Mouse (Mus musculus): Measurements from ENCODE around the gene Cd300ld4. TPM values are rescaled to one million over a fixed set of nuclear protein-coding genes. Genes with fewer than 3 reads are reported as not detected.
"Not testable (repeated sequence)": the region's sequence is repeated elsewhere in the genome, so short reads cannot be mapped to it uniquely, and the experiment has no call there.

Cd300ld4 gene
- polyA plus RNA-seq (2011; ENCODE audit: insufficient read length, low read depth, missing spikeins), result not detected in 2 replicates

GRCm38 (mm10) chr11:115026912-115027311, at the start of gene Cd300ld4:
Cd300ld4 (minus strand) TSS chr11:115027012.
- H3K27ac ChIP-seq (ENCODE audit: insufficient read depth, low read length); H3K4me1 ChIP-seq (ENCODE audit: control insufficient read depth, insufficient read depth, low read length); H3K4me3 ChIP-seq (ENCODE audit: insufficient read depth, low read length): not testable (repeated sequence)

GRCm38 (mm10) chr11:115075859-115076258, 49.0 kb upstream of the Cd300ld4 start:
- Histone ChIP-seq H3K4me1 (ENCODE audit: control insufficient read depth, insufficient read depth, low read length) (no peaks in the 10 kb centered on the region), H3K27ac (ENCODE audit: insufficient read depth, low read length) (no peak overlapping the region), H3K4me3 (ENCODE audit: insufficient read depth, low read length) (no peak overlapping the region)
- no peak for TF ChIP-seq CTCF (IDR thresholded peaks at IDR 0.05; ENCODE audit: borderline replicate concordance, insufficient read depth, low read length)
- no peak for TF ChIP-seq POLR2A (IDR thresholded peaks at IDR 0.05; ENCODE audit: low read depth, low read length)

DNA sequence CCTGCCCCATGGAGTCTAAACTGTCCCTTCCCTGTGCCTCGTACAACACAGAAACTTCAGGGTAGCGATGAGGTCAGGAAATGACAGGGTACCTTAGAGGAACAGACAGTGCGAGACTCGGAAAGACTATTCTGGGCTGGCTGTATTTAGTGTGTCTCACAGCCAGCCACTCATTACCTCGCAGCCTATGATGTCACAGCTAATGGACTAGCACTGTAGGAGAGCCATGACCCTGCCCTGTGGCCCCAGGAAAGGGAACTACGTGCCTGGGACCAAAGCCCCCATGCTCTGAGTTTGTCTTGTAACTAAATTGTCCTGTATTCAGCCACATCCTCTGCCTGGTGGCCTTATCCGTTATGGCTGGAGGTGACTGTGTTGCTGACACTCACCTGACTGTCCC, 48.6 kb upstream of the Cd300ld4 start:
- Histone ChIP-seq H3K4me3 (ENCODE audit: insufficient read depth, low read length) (no peak overlapping the region), H3K4me1 (ENCODE audit: control insufficient read depth, insufficient read depth, low read length) (no peaks in the 10 kb centered on the region), H3K27ac (ENCODE audit: insufficient read depth, low read length) (no peak overlapping the region)
- TF ChIP-seq CTCF (IDR thresholded peaks at IDR 0.05; ENCODE audit: borderline replicate concordance, insufficient read depth, low read length) (no peak), POLR2A (IDR thresholded peaks at IDR 0.05; ENCODE audit: low read depth, low read length) (no peak)

DNA sequence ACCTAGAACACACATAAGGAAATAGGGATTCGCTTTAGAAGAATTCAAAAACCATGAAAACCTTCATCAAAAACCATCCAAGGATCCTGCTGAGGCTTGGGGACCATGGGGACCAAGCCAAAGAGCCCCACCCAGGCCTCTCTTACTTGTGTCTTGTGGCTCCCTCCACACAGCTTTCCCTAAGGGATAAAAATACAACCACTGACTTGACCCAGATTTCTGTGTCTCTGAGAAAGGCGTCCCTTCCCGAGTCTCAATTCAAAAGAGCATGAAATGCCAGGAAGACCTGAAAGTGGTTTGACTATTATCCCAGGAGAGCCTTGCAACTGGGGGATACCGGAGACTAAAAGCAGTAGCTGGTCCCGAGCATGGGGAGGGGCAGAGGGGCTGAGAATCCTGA, 46.2 kb upstream of the Cd300ld4 start:
- Histone ChIP-seq H3K4me1 (ENCODE audit: control insufficient read depth, insufficient read depth, low read length) (no peaks in the 10 kb centered on the region), H3K4me3 (ENCODE audit: insufficient read depth, low read length) (no peak overlapping the region), H3K27ac (ENCODE audit: insufficient read depth, low read length) (no peak overlapping the region)
- no peak for TF ChIP-seq POLR2A (IDR thresholded peaks at IDR 0.05; ENCODE audit: low read depth, low read length)
- TF ChIP-seq CTCF (IDR thresholded peaks at IDR 0.05; ENCODE audit: borderline replicate concordance, insufficient read depth, low read length), result no peak

DNA sequence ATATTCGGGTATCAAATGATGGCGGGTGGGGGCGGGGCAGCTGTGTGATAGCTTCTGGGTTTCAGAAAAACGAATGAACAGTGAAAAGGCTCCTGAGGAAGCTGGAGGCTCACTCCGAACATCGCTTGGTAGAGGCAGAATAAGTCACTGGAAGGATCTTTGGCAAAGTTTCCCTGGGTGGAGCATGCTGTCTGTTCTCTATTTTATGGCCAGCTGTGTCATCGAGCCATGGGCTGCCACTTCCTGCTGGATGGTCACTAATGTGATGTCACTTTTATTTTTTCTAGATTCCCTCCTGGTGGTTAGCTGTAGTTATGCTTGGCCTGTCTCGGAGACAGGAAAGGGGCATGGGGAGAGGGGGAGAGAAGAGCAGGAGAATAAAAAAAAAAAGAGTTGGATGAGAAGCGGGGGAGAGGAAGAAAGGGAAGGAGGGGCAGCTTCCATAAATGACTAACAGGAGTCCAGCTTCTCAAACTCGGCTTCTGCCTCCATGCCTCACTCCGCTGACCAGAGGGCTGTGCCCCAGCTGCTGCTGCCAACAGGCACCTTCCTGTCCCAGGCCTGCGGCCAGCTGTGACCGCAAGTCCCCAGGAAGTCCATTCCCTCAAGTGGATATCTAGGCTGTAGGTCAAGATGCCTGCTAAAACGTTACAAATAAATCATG, 45.0 kb upstream of the Cd300ld4 start:
- no peak overlapping the region for H3K4me3 ChIP-seq (ENCODE audit: insufficient read depth, low read length)
- H3K4me1 ChIP-seq (ENCODE audit: control insufficient read depth, insufficient read depth, low read length), result no peaks in the 10 kb centered on the region
- peak overlapping the region; percentile 21 for H3K27ac ChIP-seq (ENCODE audit: insufficient read depth, low read length)
- TF ChIP-seq CTCF (IDR thresholded peaks at IDR 0.05; ENCODE audit: borderline replicate concordance, insufficient read depth, low read length) (no peak), POLR2A (IDR thresholded peaks at IDR 0.05; ENCODE audit: low read depth, low read length) (no peak)

DNA sequence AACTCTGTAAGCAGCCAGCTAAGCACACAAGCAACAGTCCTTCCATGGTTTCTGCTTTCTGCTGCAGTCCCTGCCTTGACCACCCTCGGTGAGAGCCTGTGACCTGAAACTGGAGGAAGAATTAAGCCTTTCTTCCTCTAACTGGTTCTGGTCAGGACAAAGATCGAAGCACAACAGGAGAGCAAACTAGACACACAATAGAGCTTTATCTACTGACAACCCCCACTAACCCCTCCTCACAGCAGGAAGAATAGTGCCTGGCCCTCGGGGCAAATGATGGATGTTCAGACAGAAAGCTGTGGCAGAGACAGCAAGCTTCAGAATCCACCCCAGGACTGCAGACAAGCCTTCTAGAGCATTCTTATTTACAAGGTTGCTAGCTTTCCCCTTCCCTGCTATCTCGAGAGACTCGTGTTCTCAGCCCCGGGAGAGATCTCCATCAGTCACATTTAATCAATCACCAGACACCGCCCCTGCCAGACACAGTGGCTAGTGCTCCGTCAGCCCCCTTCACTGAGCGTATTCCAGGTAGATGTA, 44.3 kb upstream of the Cd300ld4 start:
- Histone ChIP-seq H3K4me1 (ENCODE audit: control insufficient read depth, insufficient read depth, low read length) (no peaks in the 10 kb centered on the region), H3K4me3 (ENCODE audit: insufficient read depth, low read length) (no peak overlapping the region), H3K27ac (ENCODE audit: insufficient read depth, low read length) (0 out of 2 replicates have a peak overlapping the region, but pooled peaks have one; percentile 10)
- no peak for TF ChIP-seq CTCF (IDR thresholded peaks at IDR 0.05; ENCODE audit: borderline replicate concordance, insufficient read depth, low read length)

DNA sequence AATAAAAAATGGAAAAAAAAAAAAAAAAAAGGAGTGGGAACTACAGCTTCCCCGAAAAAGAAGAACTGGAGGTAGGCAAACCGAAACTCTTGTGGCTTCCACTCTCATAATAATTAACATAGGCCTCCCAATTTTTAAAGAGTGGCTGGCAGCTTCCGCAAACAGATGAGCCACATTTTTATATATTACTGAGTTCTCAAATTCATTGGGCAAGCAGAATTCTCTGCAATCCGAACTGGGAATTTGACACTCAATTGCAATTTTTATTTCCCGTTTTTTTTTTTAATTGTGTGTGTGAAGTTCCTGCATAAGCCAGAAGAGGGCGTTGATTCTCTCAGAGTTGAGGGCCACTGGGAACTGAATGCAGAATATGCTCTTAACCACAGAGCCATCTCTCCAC, 40.0 kb upstream of the Cd300ld4 start:
- TF ChIP-seq POLR2A (IDR thresholded peaks at IDR 0.05; ENCODE audit: low read depth, low read length), result no peak
- no peak for TF ChIP-seq CTCF (IDR thresholded peaks at IDR 0.05; ENCODE audit: borderline replicate concordance, insufficient read depth, low read length)
- H3K4me1 ChIP-seq (ENCODE audit: control insufficient read depth, insufficient read depth, low read length), result no peaks in the 10 kb centered on the region
- no peak overlapping the region for H3K4me3 ChIP-seq (ENCODE audit: insufficient read depth, low read length)
- H3K27ac ChIP-seq (ENCODE audit: insufficient read depth, low read length), result no peak overlapping the region

DNA sequence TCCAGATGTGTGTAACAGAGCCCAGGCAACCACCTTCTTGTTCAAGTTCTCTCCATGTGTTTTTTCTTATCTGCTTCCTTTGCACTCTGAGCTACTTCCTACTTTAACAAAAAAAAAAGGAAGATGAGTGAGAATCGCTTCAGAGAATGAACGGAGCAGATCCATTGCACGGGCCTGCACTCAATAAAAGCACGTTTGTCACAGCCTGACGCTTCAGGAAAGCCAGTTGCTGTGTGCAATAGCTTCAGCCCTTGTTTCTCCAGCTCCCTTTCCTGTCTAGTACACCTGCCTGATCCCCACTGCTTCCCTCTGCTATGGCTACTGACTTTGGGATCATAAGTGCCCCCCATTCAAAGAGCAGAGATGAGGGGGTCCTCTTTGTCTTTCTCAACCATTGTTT, 35.3 kb upstream of the Cd300ld4 start, which contains the start of gene Cd300e:
Gene Cd300e (minus strand): TSS at position 101 of the 400 bp plus-strand sequence.
- no peaks in the 10 kb centered on the region for H3K4me1 ChIP-seq (ENCODE audit: control insufficient read depth, insufficient read depth, low read length)
- TF ChIP-seq CTCF (IDR thresholded peaks at IDR 0.05; ENCODE audit: borderline replicate concordance, insufficient read depth, low read length), result no peak
- no peak for TF ChIP-seq POLR2A (IDR thresholded peaks at IDR 0.05; ENCODE audit: low read depth, low read length)
- H3K4me3 ChIP-seq (ENCODE audit: insufficient read depth, low read length), result no peak within 1 kb of the TSS
- no peak within 1 kb of the TSS for H3K27ac ChIP-seq (ENCODE audit: insufficient read depth, low read length)

- H3K4me3 ChIP-seq (ENCODE audit: insufficient read depth, low read length), result no peak overlapping the region
- H3K4me1 ChIP-seq (ENCODE audit: control insufficient read depth, insufficient read depth, low read length), result no peaks in the 10 kb centered on the region
- TF ChIP-seq CTCF (IDR thresholded peaks at IDR 0.05; ENCODE audit: borderline replicate concordance, insufficient read depth, low read length), result no peak
- H3K27ac ChIP-seq (ENCODE audit: insufficient read depth, low read length), result no peak overlapping the region
These were observed 33.0 kb upstream of the Cd300ld4 start for GRCm38 (mm10) chr11:115059797-115060196.

DNA sequence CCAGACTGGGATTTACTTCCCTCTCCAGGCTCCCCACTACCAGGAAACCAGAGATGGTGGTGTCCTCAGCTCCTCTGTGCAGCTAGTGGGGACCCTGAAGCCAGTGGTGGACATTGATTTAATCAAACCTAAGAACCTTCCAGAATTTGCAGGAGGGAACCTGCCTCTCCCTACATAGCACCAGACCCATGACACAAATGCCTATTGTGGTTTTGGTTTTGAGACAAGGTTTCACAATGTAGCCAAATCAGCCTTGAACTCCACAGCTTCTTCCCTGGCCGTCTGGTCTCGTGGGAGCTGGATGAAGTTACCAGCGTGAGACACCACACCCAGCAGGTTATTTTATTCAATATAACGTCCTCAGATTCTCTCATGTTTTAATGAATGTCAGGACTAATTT, 31.9 kb upstream of the Cd300ld4 start:
- Histone ChIP-seq H3K4me3 (ENCODE audit: insufficient read depth, low read length) (no peak overlapping the region), H3K27ac (ENCODE audit: insufficient read depth, low read length) (no peak overlapping the region), H3K4me1 (ENCODE audit: control insufficient read depth, insufficient read depth, low read length) (no peaks in the 10 kb centered on the region)
- TF ChIP-seq CTCF (IDR thresholded peaks at IDR 0.05; ENCODE audit: borderline replicate concordance, insufficient read depth, low read length) (no peak), POLR2A (IDR thresholded peaks at IDR 0.05; ENCODE audit: low read depth, low read length) (no peak)

All from embryonic fibroblast, embryonic 13.5 days (primary cell).